In genomic region chr11:60933178-60933930, GRCm38 (mm10) we compare ENCODE assay signal across 8 mouse cellular contexts. TPM values are rescaled to one million over a fixed set of nuclear protein-coding genes. Genes with fewer than 3 reads are reported as not detected.
DNase-seq lines count a peak whose midpoint lies in the region; ATAC-seq and TF ChIP-seq lines count a peak whose summit lies in the region.

No protein-coding gene starts in this region.

- WGBS in forebrain, embryonic 10.5 days, result 85% methylated on average over 10 of the region's 10 CpGs
- WGBS in forebrain, postnatal 0 days, result 85% methylated on average over 10 of the region's 10 CpGs
- whole genome bisulfite sequencing in embryonic facial prominence, embryonic 13.5 days, result 71% methylated on average over 10 of the region's 10 CpGs
- WGBS in hindbrain, embryonic 11.5 days, result 84% methylated on average over 10 of the region's 10 CpGs
- 70% methylated on average over 10 of the region's 10 CpGs for WGBS in limb, embryonic 14.5 days
- WGBS in neural tube, embryonic 12.5 days, result 81% methylated on average over 10 of the region's 10 CpGs

- peaks cover 21% of the 10 kb centered on the region for H3K36me3 ChIP-seq in forebrain, embryonic 10.5 days (replicated peaks)
- H3K36me3 ChIP-seq in forebrain, postnatal 0 days (ENCODE audit: insufficient read depth), result no peaks in the 10 kb centered on the region
- H3K36me3 ChIP-seq in embryonic facial prominence, embryonic 13.5 days, result 0 out of 2 replicates have a peak, but pooled peaks cover 2% of the 10 kb centered on the region
- no peaks in the 10 kb centered on the region for H3K36me3 ChIP-seq in hindbrain, embryonic 11.5 days (ENCODE audit: control insufficient read depth, insufficient read depth, low read length)
- H3K36me3 ChIP-seq in limb, embryonic 14.5 days (ENCODE audit: control insufficient read depth, insufficient read depth, low read length), result no peaks in the 10 kb centered on the region
- no peaks in the 10 kb centered on the region for H3K36me3 ChIP-seq in neural tube, embryonic 12.5 days

- H3K4me1 ChIP-seq in forebrain, embryonic 10.5 days, result peaks cover 51% of the 10 kb centered on the region
- H3K4me1 ChIP-seq in forebrain, postnatal 0 days (ENCODE audit: insufficient read depth), result peaks cover 4% of the 10 kb centered on the region; the same call in 1 of the 2 replicates
- peaks cover 55% of the 10 kb centered on the region for H3K4me1 ChIP-seq in embryonic facial prominence, embryonic 13.5 days
- H3K4me1 ChIP-seq in hindbrain, embryonic 11.5 days (replicated peaks; ENCODE audit: control insufficient read depth, insufficient read depth, low read length), result peaks cover 2% of the 10 kb centered on the region; the same call in 1 of the 2 replicates
- H3K4me1 ChIP-seq in limb, embryonic 14.5 days (ENCODE audit: control insufficient read depth, insufficient read depth, low read length), result peaks cover 8% of the 10 kb centered on the region
- peaks cover 22% of the 10 kb centered on the region for H3K4me1 ChIP-seq in neural tube, embryonic 12.5 days

- TF ChIP-seq CTCF in forebrain, postnatal 0 days (IDR thresholded peaks at IDR 0.05; ENCODE audit: low read depth), result no peak

- H3K27ac ChIP-seq in forebrain, embryonic 10.5 days, result no peak overlapping the region
- no peak overlapping the region for H3K27ac ChIP-seq in forebrain, postnatal 0 days (ENCODE audit: low read depth, low read length)
- H3K27ac ChIP-seq in embryonic facial prominence, embryonic 13.5 days, result no peak overlapping the region
- H3K27ac ChIP-seq in hindbrain, embryonic 11.5 days (ENCODE audit: low read depth, low read length), result no peak overlapping the region
- H3K27ac ChIP-seq in limb, embryonic 14.5 days (replicated peaks; ENCODE audit: low read depth, low read length), result no peak overlapping the region
- H3K27ac ChIP-seq in neural tube, embryonic 12.5 days, result no peak overlapping the region

- no peak overlapping the region for H3K4me2 ChIP-seq in forebrain, postnatal 0 days (ENCODE audit: low read depth)
- peak overlapping the region; percentile 91 for H3K4me2 ChIP-seq in embryonic facial prominence, embryonic 13.5 days
- peak overlapping the region; percentile 81; the same call in 1 of the 2 replicates for H3K4me2 ChIP-seq in hindbrain, embryonic 11.5 days (replicated peaks; ENCODE audit: low read depth, low read length)
- H3K4me2 ChIP-seq in limb, embryonic 14.5 days (replicated peaks; ENCODE audit: low read depth, low read length, severe bottlenecking), result peak overlapping the region; percentile 59
- peak overlapping the region; percentile 89 for H3K4me2 ChIP-seq in neural tube, embryonic 12.5 days (replicated peaks)

- no peak for TF ChIP-seq POLR2A in limb, embryonic 14.5 days (IDR thresholded peaks at IDR 0.05; ENCODE audit: borderline replicate concordance, extremely low read depth, insufficient read depth, insufficient read length)

- ATAC-seq in forebrain, postnatal 0 days, result no peak
- ATAC-seq in embryonic facial prominence, embryonic 13.5 days (ENCODE audit: insufficient number of reproducible peaks, insufficient read depth, low FRiP score, low TSS enrichment, low read depth), result no peak
- ATAC-seq in hindbrain, embryonic 11.5 days (ENCODE audit: low FRiP score), result no peak
- no peak for ATAC-seq in limb, embryonic 14.5 days (ENCODE audit: low FRiP score, low read depth)
- ATAC-seq in neural tube, embryonic 12.5 days (ENCODE audit: low FRiP score, low read depth), result no peak

- H3K4me3 ChIP-seq in forebrain, embryonic 10.5 days, result peak overlapping the region; percentile 70
- H3K4me3 ChIP-seq in forebrain, postnatal 0 days (ENCODE audit: low read depth, low read length), result no peak overlapping the region
- H3K4me3 ChIP-seq in embryonic facial prominence, embryonic 13.5 days, result peak overlapping the region; percentile 94
- peak overlapping the region; percentile 69; the same call in 1 of the 2 replicates for H3K4me3 ChIP-seq in hindbrain, embryonic 11.5 days (ENCODE audit: low read depth, low read length)
- H3K4me3 ChIP-seq in limb, embryonic 14.5 days (replicated peaks; ENCODE audit: low read length), result peak overlapping the region; percentile 73
- peak overlapping the region; percentile 74; the same call in 1 of the 2 replicates for H3K4me3 ChIP-seq in neural tube, embryonic 12.5 days

- H3K27me3 ChIP-seq in forebrain, embryonic 10.5 days (ENCODE audit: poor library complexity, severe bottlenecking), result peaks cover 9% of the 10 kb centered on the region; the same call in 1 of the 2 replicates
- no peaks in the 10 kb centered on the region for H3K27me3 ChIP-seq in forebrain, postnatal 0 days (ENCODE audit: insufficient read depth, low read length)
- no peaks in the 10 kb centered on the region for H3K27me3 ChIP-seq in embryonic facial prominence, embryonic 13.5 days
- H3K27me3 ChIP-seq in hindbrain, embryonic 11.5 days (ENCODE audit: control insufficient read depth, insufficient read depth, low read length), result no peaks in the 10 kb centered on the region
- H3K27me3 ChIP-seq in limb, embryonic 14.5 days (ENCODE audit: control insufficient read depth, insufficient read depth, low read length), result no peaks in the 10 kb centered on the region
- no peaks in the 10 kb centered on the region for H3K27me3 ChIP-seq in neural tube, embryonic 12.5 days (replicated peaks)

- H3K9ac ChIP-seq in forebrain, postnatal 0 days, result no peak overlapping the region
- H3K9ac ChIP-seq in embryonic facial prominence, embryonic 13.5 days, result peak overlapping the region; percentile 90
- peak overlapping the region; percentile 79; the same call in 1 of the 2 replicates for H3K9ac ChIP-seq in hindbrain, embryonic 11.5 days (ENCODE audit: low read depth, low read length)
- peak overlapping the region; percentile 62; the same call in 1 of the 2 replicates for H3K9ac ChIP-seq in limb, embryonic 14.5 days (ENCODE audit: low read depth, low read length, severe bottlenecking)
- peak overlapping the region; percentile 82 for H3K9ac ChIP-seq in neural tube, embryonic 12.5 days

- no peak for DNase-seq in forebrain, embryonic 10.5 days (ENCODE audit: extremely low spot score, low spot score)
- no peak for DNase-seq in forebrain, postnatal 0 days
- DNase-seq in hindbrain, embryonic 11.5 days (ENCODE audit: low spot score), result no peak
- DNase-seq in limb, embryonic 14.5 days (ENCODE audit: low spot score), result no peak
- DNase-seq in layer of hippocampus, postnatal 25 days (ENCODE audit: extremely low spot score in 1 of 2, low spot score in 1 of 2), result no peak
- DNase-seq in c-Kit-positive CD71-positive TER-119-positive erythroid progenitor cells, embryonic 14.5 days (ENCODE audit: low spot score), result no peak

- no peaks in the 10 kb centered on the region for H3K9me3 ChIP-seq in forebrain, embryonic 10.5 days
- no peaks in the 10 kb centered on the region for H3K9me3 ChIP-seq in forebrain, postnatal 0 days (ENCODE audit: low read length)
- no peaks in the 10 kb centered on the region for H3K9me3 ChIP-seq in embryonic facial prominence, embryonic 13.5 days
- no peaks in the 10 kb centered on the region for H3K9me3 ChIP-seq in hindbrain, embryonic 11.5 days (ENCODE audit: control insufficient read depth, low read length)
- no peaks in the 10 kb centered on the region for H3K9me3 ChIP-seq in limb, embryonic 14.5 days (ENCODE audit: control insufficient read depth, low read length)
- no peaks in the 10 kb centered on the region for H3K9me3 ChIP-seq in neural tube, embryonic 12.5 days

RNA-seq across cellular contexts. Expression of gene Map2k3, which starts 1.5 kb away (rescaled TPM):
- polyA plus RNA-seq in forebrain, embryonic 10.5 days (2016; fragmentation: Nextera tagmentation; extraction: Ambion mirVana), result 67.0 and 73.2 TPM in 2 replicates
- total RNA-seq in forebrain, postnatal 0 days (2014; rRNA removed), result 10.6 and 14.8 TPM in 2 replicates
- 17.6 and 20.5 TPM in 2 replicates for polyA plus RNA-seq in forebrain, postnatal 0 days (2015; fragmentation: Nextera tagmentation; extraction: Ambion mirVana)
- polyA plus RNA-seq in embryonic facial prominence, embryonic 13.5 days (2015; fragmentation: Nextera tagmentation; extraction: Ambion mirVana), result 92.1 and 92.2 TPM in 2 replicates
- 37.6 and 39.8 TPM in 2 replicates for polyA plus RNA-seq in hindbrain, embryonic 11.5 days (2014; fragmentation: Nextera tagmentation; extraction: Ambion mirVana)
- 34.3 and 52.1 TPM in 2 replicates for polyA plus RNA-seq in limb, embryonic 14.5 days (2012; rRNA removed)
- polyA plus RNA-seq in limb, embryonic 14.5 days (2014; fragmentation: Nextera tagmentation; extraction: Ambion mirVana), result 76.4 and 83.1 TPM in 2 replicates
- 40.7 and 41.7 TPM in 2 replicates for polyA plus RNA-seq in neural tube, embryonic 12.5 days (2016; fragmentation: Nextera tagmentation; extraction: Ambion mirVana)
- 10 to 100 TPM; 12.4 to 13.4 TPM for total RNA-seq in layer of hippocampus, postnatal 25 days (2021)

RNA-seq across cellular contexts. Expression of gene Natd1, which starts 18.8 kb away (rescaled TPM):
- 20.1 and 23.0 TPM in 2 replicates for polyA plus RNA-seq in forebrain, embryonic 10.5 days (2016; fragmentation: Nextera tagmentation; extraction: Ambion mirVana)
- total RNA-seq in forebrain, postnatal 0 days (2014; rRNA removed), result 19.2 and 29.7 TPM in 2 replicates
- polyA plus RNA-seq in forebrain, postnatal 0 days (2015; fragmentation: Nextera tagmentation; extraction: Ambion mirVana), result 17.2 and 18.1 TPM in 2 replicates
- polyA plus RNA-seq in embryonic facial prominence, embryonic 13.5 days (2015; fragmentation: Nextera tagmentation; extraction: Ambion mirVana), result 20.0 and 20.2 TPM in 2 replicates
- 18.8 and 19.8 TPM in 2 replicates for polyA plus RNA-seq in hindbrain, embryonic 11.5 days (2014; fragmentation: Nextera tagmentation; extraction: Ambion mirVana)
- 25.5 and 36.0 TPM in 2 replicates for polyA plus RNA-seq in limb, embryonic 14.5 days (2012; rRNA removed)
- 21.6 and 23.7 TPM in 2 replicates for polyA plus RNA-seq in limb, embryonic 14.5 days (2014; fragmentation: Nextera tagmentation; extraction: Ambion mirVana)
- polyA plus RNA-seq in neural tube, embryonic 12.5 days (2016; fragmentation: Nextera tagmentation; extraction: Ambion mirVana), result 27.2 and 28.8 TPM in 2 replicates
- total RNA-seq in layer of hippocampus, postnatal 25 days (2021), result 10 to 100 TPM; 12.7 to 12.9 TPM

RNA-seq across cellular contexts. Expression of gene Tmem11, which starts 54.3 kb away (rescaled TPM):
- 74.3 and 76.2 TPM in 2 replicates for polyA plus RNA-seq in forebrain, embryonic 10.5 days (2016; fragmentation: Nextera tagmentation; extraction: Ambion mirVana)
- 45.1 and 48.7 TPM in 2 replicates for total RNA-seq in forebrain, postnatal 0 days (2014; rRNA removed)
- polyA plus RNA-seq in forebrain, postnatal 0 days (2015; fragmentation: Nextera tagmentation; extraction: Ambion mirVana), result 57.2 and 58.5 TPM in 2 replicates
- polyA plus RNA-seq in embryonic facial prominence, embryonic 13.5 days (2015; fragmentation: Nextera tagmentation; extraction: Ambion mirVana), result 59.5 and 61.9 TPM in 2 replicates
- polyA plus RNA-seq in hindbrain, embryonic 11.5 days (2014; fragmentation: Nextera tagmentation; extraction: Ambion mirVana), result 62.4 and 64.8 TPM in 2 replicates
- 82.5 and 88.5 TPM in 2 replicates for polyA plus RNA-seq in limb, embryonic 14.5 days (2012; rRNA removed)
- 67.7 and 70.7 TPM in 2 replicates for polyA plus RNA-seq in limb, embryonic 14.5 days (2014; fragmentation: Nextera tagmentation; extraction: Ambion mirVana)
- polyA plus RNA-seq in neural tube, embryonic 12.5 days (2016; fragmentation: Nextera tagmentation; extraction: Ambion mirVana), result 52.3 and 53.0 TPM in 2 replicates
- 10 to 100 TPM; 24.9 to 29.7 TPM for total RNA-seq in layer of hippocampus, postnatal 25 days (2021)
